Mouse (Mus musculus): ENCODE measurements at regions not wholly inside any gene's neighbourhood (a gene's known extent, or its start where the extent isn't known, plus 50 kb on each side); places are given as distances from the start of the nearest gene placed in this dataset.

- Histone ChIP-seq H3K27me3 (ENCODE audit: insufficient read depth, low read length) (no peaks in the 10 kb centered on the region), H3K4me2 (ENCODE audit: low read depth) (no peak overlapping the region), H3K9me3 (ENCODE audit: low read length) (no peaks in the 10 kb centered on the region), H3K27ac (ENCODE audit: low read depth, low read length) (no peak overlapping the region), H3K9ac (no peak overlapping the region), H3K4me1 (ENCODE audit: insufficient read depth) (peaks cover 29% of the 10 kb centered on the region), H3K36me3 (ENCODE audit: insufficient read depth) (no peaks in the 10 kb centered on the region), H3K4me3 (ENCODE audit: low read depth, low read length) (no peak overlapping the region)
- WGBS = 89% methylated on average over 12 of the region's 12 CpGs
- DNase-seq = no peak
- no peak for ATAC-seq
- no peak for TF ChIP-seq CTCF (IDR thresholded peaks at IDR 0.05; ENCODE audit: low read depth)
Measured at GRCm38 (mm10) chr7:73611866-73612751, 70.5 kb upstream of the Chd2 start.

- no peaks in the 10 kb centered on the region for H3K9me3 ChIP-seq (ENCODE audit: low read length)
- no peaks in the 10 kb centered on the region for H3K36me3 ChIP-seq (ENCODE audit: insufficient read depth)
- H3K27ac ChIP-seq (ENCODE audit: low read depth, low read length) = peak overlapping the region; percentile 93
- H3K27me3 ChIP-seq (ENCODE audit: insufficient read depth, low read length) = no peaks in the 10 kb centered on the region
- DNase-seq (peak; percentile 68), ATAC-seq (no peak)
- TF ChIP-seq CTCF (IDR thresholded peaks at IDR 0.05; ENCODE audit: low read depth) = no peak
- H3K4me1 ChIP-seq (ENCODE audit: insufficient read depth) = peaks cover 8% of the 10 kb centered on the region
- H3K4me2 ChIP-seq (ENCODE audit: low read depth) = peak overlapping the region; percentile 56
- WGBS = 12% methylated on average over 5 of the region's 5 CpGs
- no peak overlapping the region for H3K4me3 ChIP-seq (ENCODE audit: low read depth, low read length)
- peak overlapping the region; percentile 46 for H3K9ac ChIP-seq
Measured at GRCm38 (mm10) chr7:73608804-73609275, 67.2 kb upstream of the Chd2 start.

- no peaks in the 10 kb centered on the region for H3K36me3 ChIP-seq (ENCODE audit: insufficient read depth)
- peak; percentile 63 for DNase-seq
- peak overlapping the region; percentile 58 for H3K9ac ChIP-seq
- TF ChIP-seq CTCF (IDR thresholded peaks at IDR 0.05; ENCODE audit: low read depth) = no peak
- no peaks in the 10 kb centered on the region for H3K9me3 ChIP-seq (ENCODE audit: low read length)
- H3K27me3 ChIP-seq (ENCODE audit: insufficient read depth, low read length) = no peaks in the 10 kb centered on the region
- H3K4me1 ChIP-seq (ENCODE audit: insufficient read depth) = peaks cover 8% of the 10 kb centered on the region
- peak overlapping the region; percentile 93 for H3K27ac ChIP-seq (ENCODE audit: low read depth, low read length)
- H3K4me3 ChIP-seq (ENCODE audit: low read depth, low read length) = 0 out of 2 replicates have a peak overlapping the region, but pooled peaks have one; percentile 34
- H3K4me2 ChIP-seq (ENCODE audit: low read depth) = peak overlapping the region; percentile 56
- ATAC-seq = no peak
- WGBS = 6% methylated on average over 8 of the region's 8 CpGs
Measured at GRCm38 (mm10) chr7:73608070-73608803, 66.6 kb upstream of the Chd2 start.

DNA sequence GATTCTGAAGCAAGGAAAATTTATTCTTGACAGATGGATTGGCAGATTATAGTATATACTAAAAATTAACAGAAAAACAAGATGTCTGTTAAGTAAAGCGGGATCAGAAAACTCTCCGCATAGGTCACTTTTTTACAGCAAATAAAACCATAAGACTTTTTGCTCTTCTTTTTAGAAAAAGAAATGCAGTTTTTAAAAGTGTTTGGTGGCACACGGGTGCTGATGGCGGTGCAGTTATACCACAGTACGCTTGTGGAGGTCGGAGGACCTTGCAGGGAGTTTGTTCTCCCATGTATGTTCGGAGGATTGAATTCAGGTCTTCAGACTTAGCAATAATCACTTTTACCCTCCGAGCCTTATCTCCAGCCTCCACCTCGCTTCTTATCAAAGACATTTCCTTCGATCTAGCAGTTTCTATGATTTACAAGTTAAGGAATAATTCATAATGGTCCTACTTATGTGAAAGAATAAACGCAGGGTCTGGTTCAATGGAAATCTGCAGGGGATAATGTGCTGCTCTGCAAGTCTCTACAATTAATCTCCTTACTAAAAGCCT lies 65.9 kb upstream of the Chd2 start:
- peak overlapping the region; percentile 56 for H3K4me2 ChIP-seq (ENCODE audit: low read depth)
- WGBS = 4% methylated on average over 11 of the region's 11 CpGs
- peak overlapping the region; percentile 58 for H3K9ac ChIP-seq
- peaks cover 8% of the 10 kb centered on the region for H3K4me1 ChIP-seq (ENCODE audit: insufficient read depth)
- H3K4me3 ChIP-seq (ENCODE audit: low read depth, low read length) = peak overlapping the region; percentile 34
- no peak for TF ChIP-seq CTCF (IDR thresholded peaks at IDR 0.05; ENCODE audit: low read depth)
- H3K27me3 ChIP-seq (ENCODE audit: insufficient read depth, low read length) = no peaks in the 10 kb centered on the region
- peak; percentile 75 for DNase-seq
- H3K9me3 ChIP-seq (ENCODE audit: low read length) = no peaks in the 10 kb centered on the region
- ATAC-seq = peak; percentile 32; the same call in 1 of the 2 replicates
- H3K36me3 ChIP-seq (ENCODE audit: insufficient read depth) = no peaks in the 10 kb centered on the region
- H3K27ac ChIP-seq (ENCODE audit: low read depth, low read length) = peak overlapping the region; percentile 93

GRCm38 (mm10) chr7:73606677-73607449 lies 65.2 kb upstream of the Chd2 start:
- 2% methylated on average over 30 of the region's 30 CpGs for WGBS
- Histone ChIP-seq H3K4me1 (ENCODE audit: insufficient read depth) (peaks cover 8% of the 10 kb centered on the region), H3K4me2 (ENCODE audit: low read depth) (peak overlapping the region; percentile 56), H3K4me3 (ENCODE audit: low read depth, low read length) (peak overlapping the region; percentile 34), H3K9me3 (ENCODE audit: low read length) (no peaks in the 10 kb centered on the region), H3K9ac (peak overlapping the region; percentile 58), H3K27me3 (ENCODE audit: insufficient read depth, low read length) (no peaks in the 10 kb centered on the region), H3K36me3 (ENCODE audit: insufficient read depth) (no peaks in the 10 kb centered on the region), H3K27ac (ENCODE audit: low read depth, low read length) (peak overlapping the region; percentile 93)
- ATAC-seq (peak; percentile 93), DNase-seq (peak; percentile 98)
- no peak for TF ChIP-seq CTCF (IDR thresholded peaks at IDR 0.05; ENCODE audit: low read depth)

DNA sequence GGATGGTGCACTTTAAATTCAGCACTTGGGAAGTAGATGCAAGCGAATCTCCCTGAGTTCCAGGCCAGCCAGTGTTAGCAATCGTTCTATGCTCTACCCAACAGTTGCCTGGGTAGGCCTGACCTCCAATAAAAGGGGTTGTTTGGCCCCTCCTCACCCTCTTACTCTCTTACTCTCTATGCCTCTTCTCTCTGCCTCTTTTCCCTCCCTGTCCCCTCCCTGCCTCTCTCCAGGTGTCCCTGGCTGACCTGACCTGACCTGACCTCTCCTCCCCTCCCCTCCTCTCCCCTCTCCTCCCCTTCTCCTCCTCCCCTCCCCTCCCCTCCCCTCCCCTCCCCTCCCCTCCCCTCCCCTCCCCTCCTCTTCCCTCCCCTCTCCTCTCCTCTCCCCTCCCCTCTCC lies 63.0 kb upstream of the Chd2 start:
- peaks cover 8% of the 10 kb centered on the region for H3K4me1 ChIP-seq (ENCODE audit: insufficient read depth)
- no peaks in the 10 kb centered on the region for H3K36me3 ChIP-seq (ENCODE audit: insufficient read depth)
- H3K27ac ChIP-seq (ENCODE audit: low read depth, low read length) = no peak overlapping the region
- no peak for ATAC-seq
- H3K9me3 ChIP-seq (ENCODE audit: low read length) = no peaks in the 10 kb centered on the region
- no peak overlapping the region for H3K4me2 ChIP-seq (ENCODE audit: low read depth)
- TF ChIP-seq CTCF (IDR thresholded peaks at IDR 0.05; ENCODE audit: low read depth) = no peak
- 60% methylated on average over 2 of the region's 2 CpGs for WGBS
- no peak for DNase-seq
- H3K4me3 ChIP-seq (ENCODE audit: low read depth, low read length) = no peak overlapping the region
- no peak overlapping the region for H3K9ac ChIP-seq
- no peaks in the 10 kb centered on the region for H3K27me3 ChIP-seq (ENCODE audit: insufficient read depth, low read length)
